Comparison of ENCODE assay signal across 9 mouse cellular contexts in the genomic region with DNA sequence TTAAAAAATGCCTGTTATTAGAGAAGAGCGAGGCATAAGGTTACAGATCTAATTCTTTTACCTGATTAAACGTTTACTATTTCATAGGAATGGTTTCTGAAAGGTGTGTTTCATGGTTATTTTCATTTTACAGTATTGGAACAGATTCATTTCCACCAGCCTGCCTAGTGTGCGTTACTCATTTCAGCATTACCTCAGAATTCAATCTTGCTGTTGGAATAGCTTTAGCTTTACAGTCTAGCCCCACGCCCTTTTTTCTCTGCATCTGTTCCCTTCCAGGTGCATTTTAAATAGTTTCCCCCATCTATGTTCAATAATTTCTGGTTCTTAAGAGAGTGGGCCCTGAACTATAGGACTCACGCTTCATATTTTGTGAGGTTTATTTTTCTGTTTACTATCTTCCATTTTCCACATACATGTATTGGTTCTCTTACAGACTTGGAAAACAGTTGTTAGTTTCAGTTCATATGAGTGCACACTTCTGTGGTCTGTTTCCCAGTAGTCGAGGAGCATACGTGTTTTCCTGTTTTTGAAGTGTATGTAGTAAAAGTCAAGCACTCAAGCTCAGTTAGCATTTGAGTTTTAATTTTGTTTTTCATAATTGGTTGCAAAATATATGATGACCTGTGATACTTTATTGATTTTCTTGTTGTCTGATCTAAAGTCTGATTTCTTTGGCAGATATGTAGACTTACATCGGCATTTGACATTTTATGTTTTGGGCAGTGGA. TPM values are rescaled to one million over a fixed set of nuclear protein-coding genes. Genes with fewer than 3 reads are reported as not detected.
A peak's percentile ranks its signal among the peaks of the same experiment; 100 is the strongest.
DNase-seq lines count a peak whose midpoint lies in the region; ATAC-seq lines count a peak whose summit lies in the region.
"Had no signal": no experiment of that assay in that cellular context is flagged by ENCODE, and none has a peak within 500 bp of the region (broad histone marks: within the 10 kb centered on the region; RNA-seq: fewer than 3 reads in every experiment).

No protein-coding gene starts in this region.

- no peaks in the 10 kb centered on the region for H3K27me3 ChIP-seq in forebrain, embryonic 14.5 days (replicated peaks; ENCODE audit: control insufficient read depth, insufficient read depth, low read length)
- no peaks in the 10 kb centered on the region for H3K27me3 ChIP-seq in forebrain, embryonic 16.5 days (replicated peaks; ENCODE audit: control insufficient read depth, insufficient read depth, low read length)
- no peaks in the 10 kb centered on the region for H3K27me3 ChIP-seq in midbrain, embryonic 10.5 days (ENCODE audit: low read depth, poor library complexity, severe bottlenecking)
- no peaks in the 10 kb centered on the region for H3K27me3 ChIP-seq in midbrain, embryonic 11.5 days (ENCODE audit: control insufficient read depth, insufficient read depth, low read length)
- H3K27me3 ChIP-seq in hindbrain, embryonic 16.5 days (replicated peaks; ENCODE audit: control insufficient read depth, insufficient read depth, low read length), result no peaks in the 10 kb centered on the region
- no peaks in the 10 kb centered on the region for H3K27me3 ChIP-seq in stomach, embryonic 15.5 days (replicated peaks)

- intact Hi-C loops in heart, postnatal 10 days (cut with DNase I), result loop anchor here (5.0 kb wide), 1 partner anchor 151 kb away; no protein-coding TSS in a partner anchor

- ATAC-seq in forebrain, embryonic 14.5 days, result no peak
- ATAC-seq in forebrain, embryonic 16.5 days, result no peak
- ATAC-seq in midbrain, embryonic 11.5 days (ENCODE audit: low FRiP score), result no peak
- ATAC-seq in hindbrain, embryonic 16.5 days, result no peak
- no peak for ATAC-seq in stomach, embryonic 15.5 days (ENCODE audit: insufficient read depth, low FRiP score, low read depth)
- ATAC-seq in cerebellum, adult (ENCODE audit: insufficient number of reproducible peaks, low FRiP score, low TSS enrichment), result no peak

- no peak overlapping the region for H3K9ac ChIP-seq in forebrain, embryonic 14.5 days (ENCODE audit: low read length)
- no peak overlapping the region for H3K9ac ChIP-seq in forebrain, embryonic 16.5 days (replicated peaks; ENCODE audit: low read depth, low read length)
- no peak overlapping the region for H3K9ac ChIP-seq in midbrain, embryonic 11.5 days (ENCODE audit: low read length)
- no peak overlapping the region for H3K9ac ChIP-seq in hindbrain, embryonic 16.5 days (ENCODE audit: low read depth, low read length)
- no peak overlapping the region for H3K9ac ChIP-seq in stomach, embryonic 15.5 days

- peak overlapping the region; percentile 37; the same call in 1 of the 2 replicates for H3K4me2 ChIP-seq in forebrain, embryonic 14.5 days (ENCODE audit: low read length)
- no peak overlapping the region; the same call in 1 of the 2 replicates for H3K4me2 ChIP-seq in forebrain, embryonic 16.5 days (ENCODE audit: low read length)
- H3K4me2 ChIP-seq in midbrain, embryonic 11.5 days, result no peak overlapping the region
- peak overlapping the region; percentile 31 for H3K4me2 ChIP-seq in hindbrain, embryonic 16.5 days (ENCODE audit: low read length)
- peak overlapping the region; percentile 41; the same call in 1 of the 2 replicates for H3K4me2 ChIP-seq in stomach, embryonic 15.5 days
- H3K4me2 ChIP-seq: heart, embryonic 11.5 days had no signal

- no peak overlapping the region for H3K4me3 ChIP-seq in forebrain, embryonic 14.5 days (ENCODE audit: low read depth, low read length)
- H3K4me3 ChIP-seq in forebrain, embryonic 16.5 days (replicated peaks; ENCODE audit: low read length), result no peak overlapping the region
- H3K4me3 ChIP-seq in midbrain, embryonic 10.5 days, result no peak overlapping the region
- H3K4me3 ChIP-seq in midbrain, embryonic 11.5 days (ENCODE audit: low read depth, low read length), result no peak overlapping the region
- H3K4me3 ChIP-seq in hindbrain, embryonic 16.5 days (ENCODE audit: low read length), result no peak overlapping the region
- H3K4me3 ChIP-seq in stomach, embryonic 15.5 days (replicated peaks), result no peak overlapping the region

- H3K36me3 ChIP-seq in forebrain, embryonic 14.5 days (ENCODE audit: control insufficient read depth, insufficient read depth, low read length), result no peaks in the 10 kb centered on the region
- H3K36me3 ChIP-seq in forebrain, embryonic 16.5 days (ENCODE audit: control insufficient read depth, insufficient read depth), result no peaks in the 10 kb centered on the region
- no peaks in the 10 kb centered on the region for H3K36me3 ChIP-seq in midbrain, embryonic 10.5 days
- H3K36me3 ChIP-seq in midbrain, embryonic 11.5 days (ENCODE audit: control insufficient read depth, insufficient read depth, low read length), result no peaks in the 10 kb centered on the region
- no peaks in the 10 kb centered on the region for H3K36me3 ChIP-seq in hindbrain, embryonic 16.5 days (ENCODE audit: control insufficient read depth, insufficient read depth, low read length)
- no peaks in the 10 kb centered on the region for H3K36me3 ChIP-seq in stomach, embryonic 15.5 days

- DNase-seq in forebrain, embryonic 14.5 days (ENCODE audit: low spot score), result no peak
- no peak for DNase-seq in midbrain, embryonic 10.5 days (ENCODE audit: low spot score)
- DNase-seq in midbrain, embryonic 11.5 days (ENCODE audit: low spot score, missing footprints), result no peak
- DNase-seq in heart, postnatal 10 days, result no peak

- H3K9me3 ChIP-seq in forebrain, embryonic 14.5 days (replicated peaks; ENCODE audit: control insufficient read depth, low read length), result no peaks in the 10 kb centered on the region
- H3K9me3 ChIP-seq in forebrain, embryonic 16.5 days (ENCODE audit: control insufficient read depth, low read length), result no peaks in the 10 kb centered on the region
- no peaks in the 10 kb centered on the region for H3K9me3 ChIP-seq in midbrain, embryonic 10.5 days (replicated peaks)
- no peaks in the 10 kb centered on the region for H3K9me3 ChIP-seq in midbrain, embryonic 11.5 days (ENCODE audit: control insufficient read depth, low read length)
- no peaks in the 10 kb centered on the region for H3K9me3 ChIP-seq in hindbrain, embryonic 16.5 days (ENCODE audit: control insufficient read depth, low read length)
- H3K9me3 ChIP-seq in stomach, embryonic 15.5 days, result no peaks in the 10 kb centered on the region

- H3K4me1 ChIP-seq in forebrain, embryonic 14.5 days (ENCODE audit: control insufficient read depth, insufficient read depth, low read length), result peaks cover 16% of the 10 kb centered on the region
- peaks cover 16% of the 10 kb centered on the region for H3K4me1 ChIP-seq in forebrain, embryonic 16.5 days (replicated peaks; ENCODE audit: control insufficient read depth, insufficient read depth, low read length)
- peaks cover 28% of the 10 kb centered on the region for H3K4me1 ChIP-seq in midbrain, embryonic 10.5 days
- peaks cover 11% of the 10 kb centered on the region for H3K4me1 ChIP-seq in midbrain, embryonic 11.5 days (ENCODE audit: control insufficient read depth, insufficient read depth, low read length)
- H3K4me1 ChIP-seq in hindbrain, embryonic 16.5 days (ENCODE audit: control insufficient read depth, insufficient read depth, low read depth, low read length), result peaks cover 13% of the 10 kb centered on the region
- peaks cover 12% of the 10 kb centered on the region for H3K4me1 ChIP-seq in stomach, embryonic 15.5 days

- H3K27ac ChIP-seq in forebrain, embryonic 14.5 days (ENCODE audit: low read depth, low read length), result no peak overlapping the region
- H3K27ac ChIP-seq in forebrain, embryonic 16.5 days (ENCODE audit: low read length), result no peak overlapping the region
- H3K27ac ChIP-seq in midbrain, embryonic 10.5 days (replicated peaks), result peak overlapping the region; percentile 69; the same call in 1 of the 2 replicates
- H3K27ac ChIP-seq in midbrain, embryonic 11.5 days (ENCODE audit: low read depth, low read length), result no peak overlapping the region
- H3K27ac ChIP-seq in hindbrain, embryonic 16.5 days (ENCODE audit: low read depth, low read length), result peak overlapping the region; percentile 51
- H3K27ac ChIP-seq in stomach, embryonic 15.5 days, result peak overlapping the region; percentile 81

- WGBS in forebrain, embryonic 14.5 days, result 79% methylated on average over 8 of the region's 8 CpGs
- 73% methylated on average over 8 of the region's 8 CpGs for WGBS in forebrain, embryonic 16.5 days
- WGBS in midbrain, embryonic 10.5 days, result 88% methylated on average over 8 of the region's 8 CpGs
- 84% methylated on average over 8 of the region's 8 CpGs for WGBS in midbrain, embryonic 11.5 days
- 77% methylated on average over 8 of the region's 8 CpGs for WGBS in hindbrain, embryonic 16.5 days
- WGBS in stomach, embryonic 15.5 days, result 57% methylated on average over 8 of the region's 8 CpGs

RNA-seq across cellular contexts. Expression of a gene that starts 32.0 kb away (rescaled TPM):
- polyA plus RNA-seq in forebrain, embryonic 14.5 days (2014; fragmentation: Nextera tagmentation; extraction: Ambion mirVana), result 16.4 and 16.6 TPM in 2 replicates
- 19.6 and 23.9 TPM in 2 replicates for polyA plus RNA-seq in forebrain, embryonic 16.5 days (2015; fragmentation: Nextera tagmentation; extraction: Ambion mirVana)
- polyA plus RNA-seq in midbrain, embryonic 10.5 days (2016; fragmentation: Nextera tagmentation; extraction: Ambion mirVana), result 4.1 and 6.3 TPM in 2 replicates
- 7.3 and 8.6 TPM in 2 replicates for polyA plus RNA-seq in midbrain, embryonic 11.5 days (2014; fragmentation: Nextera tagmentation; extraction: Ambion mirVana)
- polyA plus RNA-seq in hindbrain, embryonic 16.5 days (2015; fragmentation: Nextera tagmentation; extraction: Ambion mirVana), result 9.6 and 11.0 TPM in 2 replicates
- 8.3 and 9.0 TPM in 2 replicates for polyA plus RNA-seq in stomach, embryonic 15.5 days (2015; fragmentation: Nextera tagmentation; extraction: Ambion mirVana)
- 10 to 100 TPM; 15.8 to 16.2 TPM for total RNA-seq in heart, postnatal 10 days (2021)

Comparison
In these comparisons a context has a peak if more than half of its experiments do, and no peak if none do; other contexts are left out.
1. H3K27ac ChIP-seq: peak in midbrain, embryonic 10.5 days (single experiment), hindbrain, embryonic 16.5 days (single experiment) and stomach, embryonic 15.5 days (single experiment); none in forebrain, embryonic 14.5 days (single experiment), forebrain, embryonic 16.5 days (single experiment) and midbrain, embryonic 11.5 days (single experiment).
2. H3K4me2 ChIP-seq: peak in forebrain, embryonic 14.5 days (single experiment), hindbrain, embryonic 16.5 days (single experiment) and stomach, embryonic 15.5 days (single experiment); none in forebrain, embryonic 16.5 days (single experiment) and midbrain, embryonic 11.5 days (single experiment).